Mouse (Mus musculus) lung, adult 18-20 months (tissue): ENCODE results near the gene Ddx20.
A peak's percentile ranks its signal among the peaks of the same experiment; 100 is the strongest.

Source experiments
- DNase-seq, 2 experiments: peaks; one replicate each; pipeline ENCODE4 v3.0.0; 2022; ENCODE audit warnings: mixed read lengths in 2 of 2

The Ddx20 gene

DNA sequence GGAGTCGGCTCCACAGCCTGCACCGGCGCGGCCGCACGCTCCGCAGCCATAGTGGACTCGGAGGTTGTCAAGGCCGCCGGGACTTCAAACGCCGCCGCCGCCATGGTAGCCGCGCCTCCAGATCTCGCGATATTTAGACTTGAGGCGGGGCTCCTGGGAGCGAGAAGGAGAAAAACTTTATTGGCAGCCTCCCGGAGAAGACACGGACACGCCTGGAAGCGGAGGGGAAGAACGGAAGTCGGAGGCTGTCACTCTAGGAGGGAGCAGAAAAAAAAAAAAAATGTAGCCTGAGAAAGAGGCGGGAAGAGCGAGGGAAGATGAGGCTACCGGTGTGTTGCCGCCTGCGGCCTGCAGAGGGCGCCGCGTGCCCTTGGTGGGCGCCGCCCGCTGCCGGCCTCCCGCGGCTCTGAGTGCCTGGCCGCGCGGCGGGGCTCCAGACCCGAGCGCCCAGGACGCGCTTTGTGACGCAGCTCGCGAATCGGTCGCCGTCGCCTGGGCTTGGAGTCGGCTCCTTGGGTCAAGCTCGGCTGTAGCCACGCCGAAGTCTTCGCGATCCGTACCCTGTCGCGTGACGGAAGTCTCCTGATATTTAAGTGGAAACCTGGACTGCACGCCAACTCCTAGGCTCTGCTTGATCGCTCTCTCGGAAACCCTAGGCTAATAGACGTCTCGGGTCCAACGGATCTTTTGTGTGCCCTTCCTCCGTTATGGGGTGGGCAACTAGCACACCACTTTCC lies at the start of gene Ddx20:
Gene Ddx20, minus strand, starts transcription at position 251 of the 737 bp plus-strand sequence.
- peak; percentile 96 to 98 for DNase-seq

DNA sequence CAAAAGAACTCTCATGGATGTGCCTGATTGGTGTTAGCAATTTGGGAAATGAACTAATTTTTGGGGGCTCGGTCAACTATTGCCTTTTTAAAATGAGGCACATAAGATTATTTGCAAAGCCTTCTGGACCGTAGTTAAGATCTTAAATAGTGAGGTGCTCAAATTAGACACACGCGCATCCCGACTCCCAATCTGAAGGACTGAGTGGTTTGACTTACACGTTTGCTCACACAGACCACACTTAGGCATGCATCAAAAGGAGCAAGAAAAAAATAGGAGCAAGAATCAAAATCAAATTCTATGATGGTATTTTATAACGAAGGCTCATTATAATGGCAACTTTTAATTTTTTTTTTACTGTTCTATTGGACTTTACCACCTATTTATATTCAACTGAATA lies 49.7 kb upstream of the Ddx20 start:
- no peak for DNase-seq

DNA sequence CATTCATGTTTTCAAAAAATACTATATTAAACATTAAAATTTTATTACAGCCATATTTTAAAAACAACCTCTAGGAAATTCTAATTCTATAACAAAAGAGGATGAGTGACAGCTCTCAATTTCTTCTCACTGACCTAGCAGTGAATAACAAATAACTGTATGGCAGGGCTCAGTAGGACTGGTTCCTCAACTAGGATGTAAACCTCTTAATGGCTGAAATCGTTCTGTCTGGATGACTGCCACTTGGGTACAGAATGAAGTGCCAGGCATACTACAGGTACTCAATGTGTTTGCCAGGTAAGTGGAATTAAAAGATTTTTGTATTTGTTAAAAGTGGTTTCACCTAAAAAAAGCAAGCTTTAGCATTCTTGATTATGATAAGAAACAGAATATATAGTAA lies 48.8 kb upstream of the Ddx20 start:
- DNase-seq = peak in 1 of 2 experiments; percentile 28

DNA sequence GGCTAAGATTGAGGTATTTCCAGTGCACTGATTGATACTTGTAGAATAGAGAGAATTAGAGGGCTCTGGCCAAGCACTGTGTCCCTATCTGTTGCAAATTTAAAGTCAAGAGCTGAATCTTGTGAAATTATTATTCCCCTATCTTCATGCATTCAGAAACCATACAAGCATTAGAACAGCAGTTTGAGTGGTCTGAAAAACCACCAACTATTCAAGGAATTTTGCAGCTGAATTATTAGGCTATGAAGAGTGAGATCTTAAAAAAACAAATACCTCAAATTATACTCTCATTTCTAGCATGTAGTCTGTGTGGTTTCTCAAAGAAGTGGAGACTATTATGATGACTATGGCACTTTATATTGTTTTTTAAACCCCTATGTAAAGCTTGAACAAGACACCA lies 47.9 kb upstream of the Ddx20 start:
- DNase-seq = no peak

DNA sequence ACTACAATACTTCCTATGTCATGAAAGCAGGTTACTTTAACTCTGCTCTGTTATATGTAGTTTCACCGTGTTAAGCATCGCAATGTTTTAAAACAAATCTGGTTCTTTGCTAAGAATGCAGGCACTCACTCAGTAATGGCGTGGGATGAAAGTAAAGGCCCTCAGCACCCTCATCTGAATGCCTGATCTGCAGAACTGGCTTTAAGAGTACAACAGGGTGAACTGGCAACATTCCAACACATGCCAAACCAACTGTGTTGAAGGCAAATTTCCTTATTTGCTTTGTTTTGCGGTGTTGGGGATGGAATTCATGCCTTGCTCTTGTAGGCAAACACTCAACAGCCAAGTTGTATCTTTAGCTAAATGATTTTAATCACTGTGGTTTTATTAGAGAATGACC lies 46.2 kb upstream of the Ddx20 start:
- peak; percentile 43 to 67 for DNase-seq

DNA sequence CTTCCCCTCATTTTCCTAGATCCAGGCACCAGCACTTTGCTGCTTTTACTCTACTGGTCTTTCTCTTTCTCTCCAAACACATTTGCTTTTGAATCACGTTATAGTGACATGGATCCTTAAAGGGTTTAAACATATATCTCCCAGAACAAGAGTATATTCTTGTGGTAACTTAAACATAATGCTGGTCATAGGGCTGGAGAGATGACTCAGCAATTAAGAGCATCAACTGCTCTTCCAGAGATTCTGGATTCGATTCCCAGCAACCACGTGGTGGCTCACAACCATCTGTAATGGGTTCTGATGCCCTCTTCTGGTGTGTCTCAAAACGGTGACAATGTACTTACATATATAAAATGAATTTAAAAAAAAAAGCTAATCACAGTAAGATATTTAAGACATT lies 45.0 kb upstream of the Ddx20 start:
- no peak for DNase-seq

DNA sequence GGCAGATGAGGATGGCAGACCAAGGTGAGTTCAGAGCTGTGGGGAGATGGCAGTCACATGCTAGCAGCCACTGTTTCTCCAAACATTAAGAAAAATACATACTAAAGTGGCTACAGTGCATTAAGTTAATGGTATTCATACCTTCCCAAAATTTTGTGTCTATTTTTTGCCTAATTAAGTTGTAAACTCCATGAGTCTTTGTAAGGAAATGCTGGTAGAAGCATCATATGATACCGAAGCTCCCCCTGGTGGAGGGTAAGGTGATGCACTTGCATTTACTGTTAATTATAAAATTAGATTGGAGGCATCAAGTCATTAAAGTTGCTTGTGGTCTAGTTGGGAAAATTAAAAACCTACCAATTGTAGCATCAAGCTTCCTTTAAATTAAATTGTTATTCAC lies 38.7 kb upstream of the Ddx20 start:
- peak in 1 of 2 experiments; percentile 61 for DNase-seq

DNA sequence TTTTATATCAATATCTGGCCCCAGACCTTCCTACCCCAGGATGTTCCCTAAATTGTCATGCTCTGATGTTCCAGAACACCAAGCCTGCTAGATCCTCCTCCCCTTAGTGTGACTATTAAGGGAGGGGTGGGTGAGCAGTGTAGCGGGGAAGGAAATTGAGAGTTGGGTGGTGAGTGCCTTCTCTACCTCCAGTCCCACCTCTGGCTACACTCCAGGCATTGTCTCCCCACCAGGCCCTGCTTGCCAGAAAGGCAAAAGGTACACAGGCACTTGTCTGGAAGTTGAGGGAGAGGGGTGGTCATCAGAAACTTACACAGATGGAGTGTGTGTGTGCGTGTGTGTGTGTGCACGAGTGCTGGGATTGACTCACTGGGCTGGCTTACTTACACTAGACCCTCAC lies 35.1 kb upstream of the Ddx20 start:
- no peak for DNase-seq

DNA sequence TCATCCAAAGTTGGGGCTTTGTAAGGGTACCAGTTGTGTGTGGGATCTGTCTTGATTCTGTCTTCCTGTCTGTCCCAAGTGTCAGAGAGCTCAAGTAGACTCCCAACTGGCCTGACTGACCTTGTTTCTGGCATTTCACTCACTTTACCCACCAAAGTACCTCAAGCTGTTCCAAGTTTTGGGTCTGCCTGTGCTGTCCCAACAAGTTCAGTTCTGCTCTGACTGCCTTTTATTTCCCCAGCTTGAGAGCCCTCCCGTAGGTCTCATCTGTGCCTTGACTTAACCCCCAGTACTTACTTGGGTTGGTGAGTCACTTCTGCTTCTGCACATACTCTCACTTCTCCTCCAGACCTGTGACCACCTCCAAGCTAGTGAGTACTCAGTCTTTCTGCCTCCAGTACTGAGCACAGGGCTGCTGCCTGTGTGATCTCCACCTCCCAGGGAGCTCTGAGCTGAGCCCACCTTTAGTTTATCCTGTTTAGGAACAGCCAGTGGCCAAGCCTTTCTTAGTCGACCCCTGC lies 34.4 kb upstream of the Ddx20 start:
- no peak for DNase-seq

DNA sequence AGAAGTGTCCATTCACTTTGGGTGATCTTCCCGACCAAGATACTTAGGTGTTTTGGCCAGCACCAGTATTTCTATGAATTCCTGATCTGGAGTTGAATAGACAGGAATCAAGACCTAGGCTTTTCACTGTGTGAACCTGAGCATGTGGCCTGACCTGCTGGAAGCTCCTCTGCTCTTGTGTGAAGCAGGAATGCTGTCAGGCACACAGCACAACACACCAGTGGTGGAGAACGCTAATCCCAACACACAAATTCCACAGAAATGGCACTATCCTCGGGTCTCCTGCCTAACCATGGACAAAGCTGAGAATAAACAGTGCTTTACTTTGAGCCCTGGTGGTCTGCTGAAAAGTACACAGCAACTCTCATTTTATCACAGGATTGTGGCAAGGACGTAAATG lies 33.1 kb upstream of the Ddx20 start:
- DNase-seq = no peak

DNA sequence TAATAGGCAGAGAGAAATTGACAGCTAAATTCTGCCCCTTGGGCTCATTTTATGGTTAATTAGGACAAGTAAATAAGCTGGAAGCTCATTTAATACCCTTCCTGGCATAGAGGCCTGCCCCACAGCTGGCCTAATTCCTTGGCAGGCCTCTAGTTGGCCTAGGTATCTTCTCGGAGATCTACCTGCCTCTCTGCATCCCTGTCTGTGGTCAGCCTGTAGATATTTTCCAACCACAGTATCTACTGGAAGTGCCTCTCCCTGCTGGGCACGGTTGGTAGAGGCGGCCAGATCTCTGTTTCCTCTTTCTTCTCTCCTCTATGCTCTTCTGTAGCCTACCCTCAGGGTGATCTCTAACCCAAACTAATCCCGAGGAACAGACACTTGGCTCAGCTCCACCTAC lies 32.6 kb upstream of the Ddx20 start:
- DNase-seq = no peak

DNA sequence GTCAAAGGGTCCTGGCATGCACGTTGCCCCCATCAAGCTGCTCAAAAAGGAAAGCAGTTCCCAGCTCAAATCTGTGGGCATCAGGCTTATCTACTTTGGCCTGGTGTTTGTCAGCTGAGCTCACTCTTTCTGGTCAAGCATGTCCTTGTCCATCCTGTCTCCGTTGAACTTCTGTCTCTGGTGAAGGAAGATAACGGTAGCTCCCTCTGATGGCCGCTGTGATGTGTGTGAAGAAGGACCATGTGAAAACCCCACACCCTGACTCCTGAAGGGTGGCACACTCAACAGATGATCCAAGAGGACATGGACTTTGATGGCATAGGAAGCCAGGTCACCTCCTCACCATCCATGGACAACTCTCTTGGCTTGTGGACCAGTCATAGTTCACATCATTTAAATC lies 31.4 kb upstream of the Ddx20 start:
- no peak for DNase-seq

DNA sequence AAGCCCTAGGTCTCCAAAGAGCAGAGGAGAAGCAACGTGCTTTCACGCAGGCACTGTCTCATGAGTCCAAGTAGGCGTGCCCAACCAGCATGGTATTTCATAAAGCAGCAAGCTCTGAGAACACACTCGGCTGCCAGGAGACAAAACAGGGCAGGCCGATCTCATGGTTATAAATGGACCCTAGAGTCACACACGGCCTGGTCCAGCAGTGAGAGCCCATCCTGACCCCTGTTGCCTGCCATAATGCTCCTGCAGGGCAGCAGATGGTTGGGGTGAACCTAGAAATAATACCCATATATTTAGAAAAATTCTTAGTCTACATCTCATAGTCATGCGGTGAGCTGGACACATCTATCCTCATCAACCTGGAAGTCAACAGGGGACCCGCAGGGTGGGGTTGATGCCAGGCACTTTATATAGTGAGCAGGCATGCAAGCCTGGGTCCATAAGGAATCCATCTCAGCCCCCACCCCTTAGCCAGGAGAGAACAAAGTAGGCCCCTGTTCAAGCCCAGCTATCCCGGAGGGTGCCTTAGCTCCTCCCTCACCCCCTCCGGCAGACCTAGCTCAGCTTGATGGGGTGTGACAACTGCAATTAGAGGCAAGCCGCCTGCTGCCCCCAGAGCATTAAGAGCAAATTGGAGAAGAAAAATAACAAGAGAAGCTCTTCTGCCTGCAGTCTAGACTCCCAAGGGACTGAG lies 30.6 kb upstream of the Ddx20 start:
- DNase-seq = no peak

DNA sequence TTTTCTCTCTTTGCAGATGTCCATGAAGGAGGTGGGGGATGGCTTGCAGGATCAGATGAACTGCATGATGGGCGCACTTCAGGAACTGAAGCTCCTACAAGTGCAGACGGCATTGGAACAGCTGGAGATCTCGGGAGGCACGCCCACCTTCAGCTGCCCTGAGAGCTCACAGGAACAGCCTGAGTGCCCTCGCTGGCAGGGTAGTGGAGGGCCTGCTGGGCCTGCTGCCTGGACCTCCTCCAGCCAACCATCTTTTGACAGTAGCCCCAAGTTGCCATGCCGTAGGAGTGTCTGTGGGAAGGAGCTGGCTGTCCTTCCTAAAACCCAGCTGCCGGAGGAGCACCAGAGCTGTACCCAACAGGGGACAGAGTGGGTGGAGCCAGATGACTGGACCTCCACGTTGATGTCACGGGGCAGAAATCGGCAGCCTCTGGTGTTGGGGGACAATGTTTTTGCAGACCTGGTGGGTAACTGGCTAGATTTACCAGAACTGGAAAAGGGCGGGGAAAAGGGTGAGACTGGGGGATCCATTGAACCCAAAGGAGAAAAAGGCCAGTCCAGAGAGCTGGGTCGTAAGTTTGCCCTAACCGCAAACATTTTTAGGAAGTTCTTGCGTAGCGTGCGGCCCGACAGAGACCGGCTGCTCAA lies 29.1 kb upstream of the Ddx20 start:
- no peak for DNase-seq

DNA sequence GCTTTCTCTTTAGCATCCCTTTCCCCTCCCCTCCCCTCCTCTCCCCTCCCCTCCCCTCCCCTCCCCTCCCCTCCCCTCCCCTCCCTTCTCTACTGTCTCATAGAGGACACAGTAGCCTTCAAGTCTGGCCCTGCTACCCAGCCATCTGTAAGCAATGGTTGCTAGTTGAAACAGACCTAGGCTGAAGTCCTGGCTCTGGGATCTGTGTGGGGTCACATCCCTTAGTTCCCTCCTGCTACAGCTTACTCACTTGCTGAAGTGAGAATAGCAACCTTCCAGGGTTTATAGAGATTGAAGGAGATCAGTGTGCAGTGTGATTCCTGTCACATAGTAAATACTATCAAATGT lies 27.4 kb upstream of the Ddx20 start:
- DNase-seq = no peak

DNA sequence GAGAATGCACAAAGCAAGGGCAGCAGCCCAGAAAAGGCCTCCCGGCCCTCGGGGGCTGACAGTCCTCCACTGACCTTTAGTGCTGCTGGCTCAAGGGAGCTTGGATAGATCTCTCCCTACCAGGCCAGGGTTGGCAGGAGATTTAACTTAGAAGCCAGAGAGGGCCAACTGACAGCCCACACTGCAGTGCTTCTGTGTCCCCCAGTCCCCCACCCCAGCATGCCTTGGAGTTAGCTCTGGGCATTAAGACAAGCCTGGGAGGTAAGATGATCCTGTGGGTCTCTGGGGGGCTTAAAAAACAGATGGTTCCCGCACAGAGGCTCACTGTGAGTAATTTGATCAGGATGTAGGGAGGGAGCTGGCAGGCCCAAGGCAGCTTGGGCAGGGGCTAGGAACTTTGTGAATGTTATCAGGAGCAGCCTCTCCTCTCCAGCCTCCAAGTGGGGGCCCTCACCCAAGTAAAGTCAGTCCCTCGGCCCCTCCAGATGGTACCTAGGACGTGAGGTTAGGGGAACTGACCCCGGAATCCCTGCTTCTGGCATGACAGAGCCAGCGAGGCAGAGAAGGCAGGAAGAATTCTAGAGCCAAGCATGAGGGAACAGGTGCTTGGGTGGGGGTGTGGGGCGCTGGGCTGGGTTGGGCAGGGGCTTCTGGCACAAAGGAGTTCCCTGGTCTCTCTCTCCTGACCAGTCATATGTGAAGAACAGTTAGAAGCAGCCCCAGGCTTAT lies 26.9 kb upstream of the Ddx20 start:
- no peak for DNase-seq

DNA sequence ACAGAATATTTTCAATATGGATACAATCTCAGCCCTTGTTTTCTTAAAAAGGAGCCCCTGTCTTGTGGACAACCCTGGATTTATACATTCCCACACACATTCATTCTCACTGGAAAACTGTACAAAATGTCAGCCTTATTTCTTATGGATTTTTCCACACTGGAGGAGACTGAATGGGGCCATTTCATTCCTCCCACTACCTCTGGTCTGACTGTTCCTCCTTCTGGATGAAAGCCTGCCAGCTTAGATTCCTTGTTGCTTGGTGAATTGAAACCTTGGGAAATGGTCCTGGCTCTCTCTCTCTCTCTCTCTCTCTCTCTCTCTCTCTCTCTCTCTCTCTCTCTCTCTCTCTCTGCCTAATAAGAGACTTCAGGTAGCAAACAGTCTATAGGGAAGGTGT lies 25.5 kb upstream of the Ddx20 start:
- no peak for DNase-seq

DNA sequence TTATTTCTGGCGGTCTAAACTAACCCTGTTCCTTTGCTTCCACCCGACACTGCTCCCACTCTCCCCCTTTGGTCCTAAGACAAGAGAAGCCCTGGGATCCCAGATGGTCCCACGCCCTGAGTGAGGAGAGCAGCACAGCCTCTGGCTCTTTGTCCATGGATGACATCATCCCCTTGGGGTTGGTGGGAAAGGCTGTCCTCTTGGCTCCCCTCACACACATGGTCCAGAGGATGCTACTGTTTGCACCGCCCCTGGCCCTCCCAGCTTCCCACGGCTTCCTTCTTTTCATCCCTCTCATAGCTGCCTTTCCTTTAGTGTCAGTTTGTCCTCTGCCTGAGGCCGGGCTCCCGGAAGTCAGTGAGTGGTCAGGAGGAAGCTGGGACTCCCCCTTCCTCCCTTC lies 24.4 kb upstream of the Ddx20 start:
- DNase-seq = no peak

DNA sequence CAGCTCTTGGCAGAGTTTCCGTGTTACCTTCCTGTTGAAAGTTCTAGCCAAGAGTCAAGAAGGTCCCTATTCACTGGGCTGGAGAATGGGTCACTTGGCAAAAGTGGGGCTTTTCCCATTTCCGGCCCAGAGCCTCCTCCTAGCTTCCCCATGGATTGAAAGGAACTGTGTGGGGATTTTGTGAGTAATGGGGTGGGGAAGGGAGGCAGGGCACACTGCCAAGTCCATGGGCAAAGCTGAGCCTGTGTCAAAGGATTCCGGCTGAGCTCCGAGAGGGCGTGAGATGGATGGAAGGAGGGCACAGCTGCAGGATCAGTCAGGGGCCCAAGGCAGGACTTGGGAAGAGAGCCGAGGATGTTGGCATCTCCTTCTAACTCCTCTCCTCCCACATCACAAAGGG lies 22.9 kb upstream of the Ddx20 start:
- no peak for DNase-seq

DNA sequence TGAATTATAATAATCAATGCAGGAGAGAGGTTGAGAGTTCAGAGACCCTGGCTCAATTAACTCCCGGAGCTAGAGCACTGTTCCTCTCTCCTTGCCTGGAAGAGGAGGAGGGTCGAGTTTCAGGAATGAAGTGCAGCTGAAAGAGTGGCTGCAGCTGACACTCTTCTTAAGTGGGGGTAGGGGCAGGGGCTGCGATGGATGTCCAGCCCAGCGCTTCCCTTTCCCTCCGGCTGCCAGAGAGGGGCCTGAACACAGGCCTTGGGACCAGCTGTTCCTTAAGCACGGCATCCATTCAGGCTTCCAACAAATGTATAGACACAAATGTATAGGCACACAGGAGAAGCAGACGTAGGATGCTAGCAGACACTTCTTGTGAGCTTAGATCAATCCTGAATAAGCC lies 20.2 kb upstream of the Ddx20 start:
- no peak for DNase-seq

DNA sequence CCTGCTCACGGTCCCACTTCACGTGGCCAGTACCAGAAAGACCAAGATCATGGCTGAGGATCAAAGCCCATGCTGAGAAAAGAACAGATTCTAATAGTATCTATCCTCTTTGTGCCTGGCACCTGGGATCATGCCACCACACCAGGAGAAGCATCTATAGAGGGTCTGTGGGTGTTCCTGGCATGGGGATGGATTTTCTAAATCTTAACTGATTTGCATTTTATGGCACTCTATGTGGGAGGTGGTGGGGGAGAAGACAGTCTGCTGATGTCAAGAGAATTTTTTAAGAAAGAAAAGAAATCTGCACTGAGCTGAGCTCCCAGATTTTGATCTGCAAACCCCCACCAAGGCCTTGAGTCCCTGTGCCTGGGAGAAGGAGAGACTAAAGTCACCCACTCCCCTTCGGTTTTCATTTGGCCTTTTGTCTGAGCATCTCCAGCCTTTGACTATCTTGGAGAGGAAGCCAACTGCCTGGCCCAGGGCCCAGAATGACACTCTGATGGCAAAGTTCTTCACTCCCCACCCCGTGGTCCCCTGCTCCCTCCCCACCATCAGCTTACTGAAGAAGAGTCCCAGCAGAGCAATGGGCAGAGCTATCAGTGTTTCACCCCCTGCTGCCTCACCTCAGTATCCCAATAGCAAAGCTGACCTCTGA lies 19.1 kb upstream of the Ddx20 start:
- DNase-seq = no peak

DNA sequence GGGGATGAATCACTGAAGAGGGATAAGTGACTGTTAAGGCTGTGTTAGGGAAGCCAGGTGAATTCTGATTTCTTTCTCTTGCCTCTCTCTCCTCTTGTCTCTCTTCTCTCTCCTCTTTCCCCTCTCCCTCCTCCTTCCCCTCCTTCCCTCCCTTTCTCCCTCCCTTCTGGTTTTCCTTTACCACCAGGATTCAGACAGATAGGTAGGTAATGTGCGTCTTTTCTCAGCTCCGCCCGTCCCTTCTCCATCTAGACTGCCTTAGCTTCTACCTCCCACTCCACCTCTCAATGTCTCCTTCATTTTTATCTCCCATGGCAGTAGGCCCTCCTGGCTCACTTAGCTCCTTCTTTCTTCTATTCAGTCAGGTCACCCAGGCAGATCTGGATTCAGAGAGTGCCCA lies 18.2 kb upstream of the Ddx20 start:
- no peak for DNase-seq

DNA sequence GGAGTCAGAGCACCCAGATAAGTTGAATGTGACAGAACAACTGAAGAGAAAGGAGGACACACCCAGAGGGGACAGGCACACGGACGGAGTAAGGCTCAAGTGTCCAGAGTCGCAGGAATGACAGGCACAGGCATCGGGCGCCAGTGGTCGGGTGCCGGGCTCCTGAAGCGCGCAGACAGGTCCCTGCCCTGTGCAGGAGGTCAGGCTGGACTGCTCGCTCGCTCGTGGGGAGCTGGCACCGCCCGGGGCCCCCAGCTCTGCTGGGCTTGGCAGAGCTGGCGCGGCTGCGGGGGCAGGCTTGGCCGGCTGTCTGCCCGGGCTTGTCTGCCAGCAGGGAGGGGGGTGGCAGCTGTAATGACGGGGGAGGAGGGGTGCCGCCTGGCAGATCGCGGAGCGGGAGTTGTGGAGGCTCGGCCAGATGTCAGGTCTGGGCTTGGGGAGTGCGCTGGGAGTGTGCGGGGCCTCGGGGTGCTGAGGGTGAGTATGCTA lies 17.7 kb upstream of the Ddx20 start:
- peak; percentile 60 to 64 for DNase-seq
